Mouse (Mus musculus) kidney, adult 11 months (tissue): ENCODE measurements around the gene Ndufb2.

Experiments used
- DNase-seq: peaks from one replicate; pipeline ENCODE4 v3.0.0; 2022

Gene Ndufb2

GRCm38 (mm10) chr6:39580558-39580957 is 11.8 kb upstream of the Ndufb2 start:
- no peak for DNase-seq

DNA sequence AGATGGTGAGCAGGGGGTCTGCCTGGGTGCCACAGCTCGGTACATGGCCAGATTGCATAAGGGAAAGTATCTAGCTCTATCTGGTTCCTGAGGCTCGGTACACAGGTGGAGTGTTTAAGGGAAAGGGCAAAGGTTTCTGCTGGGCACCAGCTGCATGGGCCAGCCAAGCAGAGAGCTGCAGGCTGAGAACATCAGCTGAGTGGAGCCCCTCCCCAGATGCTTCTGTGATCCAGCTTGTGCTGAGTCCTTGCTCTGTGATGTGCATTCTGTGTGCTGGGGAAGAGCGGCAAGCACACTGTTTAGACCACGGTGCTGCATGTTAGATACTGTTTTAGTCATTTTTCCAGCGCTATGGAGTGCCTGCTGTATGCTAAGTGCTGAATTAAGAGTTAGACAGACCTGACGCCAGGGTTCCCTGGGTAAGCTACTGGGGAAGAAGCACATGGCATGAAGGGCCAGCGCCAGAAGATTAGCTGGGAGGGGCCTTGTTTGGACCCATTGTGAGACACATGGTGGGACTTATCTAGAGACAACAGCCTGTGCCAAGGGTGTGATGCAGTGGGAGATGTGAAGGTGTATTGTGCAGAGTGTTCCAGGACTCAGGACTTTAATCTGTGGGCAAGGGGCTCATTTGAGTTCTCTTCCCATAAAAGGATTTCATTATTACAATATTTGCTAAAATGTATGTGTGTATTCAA is 11.1 kb upstream of the Ndufb2 start:
- DNase-seq = no peak

GRCm38 (mm10) chr6:39585517-39585916 is 6.9 kb upstream of the Ndufb2 start, which contains the start of gene Gm42420:
Gm42420 (plus strand) TSS chr6:39585753.
- no peak for DNase-seq

- DNase-seq = no peak
These were observed 893 bp upstream of the Ndufb2 start for GRCm38 (mm10) chr6:39591481-39591880.

- DNase-seq = no peak
These were observed 8.5 kb downstream of the Ndufb2 start for GRCm38 (mm10) chr6:39600851-39601250.

GRCm38 (mm10) chr6:39601828-39602227 is 9.5 kb downstream of the Ndufb2 start:
- no peak for DNase-seq

GRCm38 (mm10) chr6:39604565-39604964 is 12.2 kb downstream of the Ndufb2 start:
- no peak for DNase-seq

DNA sequence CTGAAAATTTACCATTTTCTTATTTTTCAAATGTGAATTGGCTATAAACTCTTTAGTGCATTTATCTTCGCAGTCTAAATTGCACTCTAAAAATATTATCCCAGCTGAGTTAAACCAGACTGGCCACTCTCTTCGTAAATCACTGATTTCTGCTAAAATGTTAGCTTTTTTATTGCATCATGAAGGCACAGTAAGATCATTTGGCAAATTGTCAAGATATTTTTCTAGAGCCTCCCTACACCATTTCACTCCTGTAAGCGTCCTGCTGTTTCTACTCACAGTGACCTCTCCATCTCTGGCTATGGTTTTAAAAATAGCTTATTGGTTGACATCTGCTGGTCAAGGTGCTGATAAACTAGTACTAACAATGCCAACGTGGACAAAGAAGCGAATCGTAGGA is 13.7 kb downstream of the Ndufb2 start:
- no peak for DNase-seq

DNA sequence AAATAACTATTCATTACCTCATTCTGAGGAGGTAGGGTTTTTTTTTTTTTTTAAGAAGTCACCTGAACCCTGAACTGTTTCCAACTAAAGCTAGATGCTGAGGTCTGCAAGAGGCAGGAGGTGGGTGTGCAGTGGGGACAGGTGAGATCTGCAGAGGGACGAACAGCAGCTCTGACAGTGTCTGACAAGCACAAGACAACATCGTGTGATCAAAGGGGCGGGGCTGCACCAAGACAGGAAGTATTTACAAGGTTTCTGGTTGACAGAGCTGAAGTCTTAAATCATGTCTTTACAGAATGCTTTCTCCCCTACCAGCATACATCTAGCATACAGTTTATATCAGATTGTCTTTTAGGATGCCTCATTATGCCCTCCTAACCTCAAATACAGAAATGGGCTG is 14.5 kb downstream of the Ndufb2 start:
- DNase-seq = no peak

DNA sequence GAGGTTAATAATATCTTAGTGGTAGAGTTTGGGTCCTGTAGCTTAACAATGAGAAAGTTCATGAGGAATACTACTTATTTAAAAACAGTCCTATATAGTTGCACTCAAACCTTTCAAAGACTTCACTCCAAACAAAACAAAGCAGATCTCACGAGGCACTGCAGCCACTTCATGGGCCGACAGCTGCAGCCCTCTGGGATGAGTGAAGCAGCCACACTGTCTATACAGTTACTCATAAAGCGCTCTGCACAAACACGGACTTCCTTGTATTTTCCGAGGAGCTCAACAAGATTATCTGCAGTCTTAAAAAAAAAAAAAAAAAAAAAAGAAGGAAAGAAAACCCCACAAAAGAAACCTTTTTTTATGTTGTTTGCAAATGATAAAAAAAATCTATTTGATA is 15.0 kb downstream of the Ndufb2 start:
- no peak for DNase-seq

DNA sequence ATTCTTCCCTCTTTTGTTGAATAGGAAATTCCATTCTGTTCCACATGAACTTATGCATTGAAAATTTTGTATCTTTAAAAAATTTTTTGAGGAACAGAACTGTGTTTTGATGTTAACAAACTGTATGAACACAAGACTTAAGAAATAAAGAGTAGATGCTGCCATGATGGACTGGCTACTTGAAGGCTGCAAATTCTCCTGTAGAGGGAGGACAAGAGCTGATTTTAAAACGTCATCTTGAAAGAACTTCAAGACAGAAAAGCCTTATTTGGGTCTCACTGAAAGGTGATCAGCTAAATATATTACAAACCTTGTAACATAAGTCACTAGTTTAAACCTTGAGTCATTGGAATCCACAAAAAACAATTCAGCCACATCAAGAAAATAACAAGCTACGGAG is 17.8 kb downstream of the Ndufb2 start:
- no peak for DNase-seq

DNA sequence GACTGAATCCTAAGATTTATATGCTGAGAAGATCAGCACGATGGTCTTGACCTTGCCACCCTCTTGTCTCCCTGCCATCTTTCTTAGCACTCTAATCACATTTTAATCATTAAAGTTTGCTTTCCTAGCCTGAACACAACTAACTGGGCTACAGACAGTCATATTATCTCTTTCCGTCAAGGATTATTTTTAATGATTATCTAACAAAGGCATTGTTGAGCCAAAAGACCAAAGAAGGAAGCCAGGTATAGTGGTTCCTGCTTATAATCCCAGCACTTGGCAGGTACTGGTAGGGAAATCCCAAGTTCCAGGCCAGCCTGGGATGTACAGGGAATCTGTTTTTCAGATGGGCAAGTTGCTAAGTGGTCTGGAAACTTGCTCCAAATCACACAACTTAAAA is 18.9 kb downstream of the Ndufb2 start:
- no peak for DNase-seq
